Mouse (Mus musculus): ENCODE data around the gene Zar1.
"Not testable (repeated sequence)": the region's sequence is repeated elsewhere in the genome, so short reads cannot be mapped to it uniquely, and the experiment has no call there.

Gene Zar1

GRCm38 (mm10) chr5:72580970-72581332 is at the start of gene Zar1:
Gene Zar1 (minus strand): TSS chr5:72581254.
- DNase-seq: peak in 1 of 2 experiments; percentile 18

- DNase-seq: no peak
These were observed 49.0 kb upstream of the Zar1 start for GRCm38 (mm10) chr5:72630026-72630425.

- no peak for DNase-seq
These were observed 40.0 kb upstream of the Zar1 start for GRCm38 (mm10) chr5:72621022-72621421.

- no peak for DNase-seq
These were observed 36.4 kb upstream of the Zar1 start for GRCm38 (mm10) chr5:72617413-72617812.

GRCm38 (mm10) chr5:72603138-72603537 is 22.1 kb upstream of the Zar1 start:
- DNase-seq: no peak

GRCm38 (mm10) chr5:72601006-72601405 is 20.0 kb upstream of the Zar1 start:
- DNase-seq: peak; percentile 72 to 76

- DNase-seq: peak in 1 of 2 experiments; percentile 8
These were observed 6.2 kb upstream of the Zar1 start, which contains the start of gene Gm5868 for GRCm38 (mm10) chr5:72587192-72587681. Gene Gm5868 (minus strand): TSS chr5:72587551.

- DNase-seq: peak in 1 of 2 experiments; percentile 9
These were observed 5.7 kb upstream of the Zar1 start for GRCm38 (mm10) chr5:72586667-72587191.

GRCm38 (mm10) chr5:72586122-72586521 is 5.1 kb upstream of the Zar1 start:
- not testable (repeated sequence) for DNase-seq

- DNase-seq: peak; percentile 25 to 42
These were observed 725 bp downstream of the Zar1 start for GRCm38 (mm10) chr5:72580088-72580969.

GRCm38 (mm10) chr5:72579599-72579998 is 1.5 kb downstream of the Zar1 start:
- peak in 1 of 2 experiments; percentile 7 for DNase-seq

GRCm38 (mm10) chr5:72565621-72566020 is 15.4 kb downstream of the Zar1 start:
- no peak for DNase-seq

GRCm38 (mm10) chr5:72563183-72563582 is 17.9 kb downstream of the Zar1 start:
- DNase-seq: not testable (repeated sequence)

GRCm38 (mm10) chr5:72560976-72561628 is 20.0 kb downstream of the Zar1 start:
- DNase-seq: no peak

GRCm38 (mm10) chr5:72559544-72560049 is 21.5 kb downstream of the Zar1 start, which contains the start of gene Nfxl1:
Gene Nfxl1 (minus strand): TSS chr5:72559684.
- DNase-seq: peak; percentile 99

- peak in 1 of 2 experiments; percentile 75 for DNase-seq
These were observed 22.1 kb downstream of the Zar1 start for GRCm38 (mm10) chr5:72558716-72559526.

GRCm38 (mm10) chr5:72556245-72556644 is 24.8 kb downstream of the Zar1 start:
- DNase-seq: no peak

GRCm38 (mm10) chr5:72551209-72551608 is 29.8 kb downstream of the Zar1 start:
- DNase-seq: no peak

- no peak for DNase-seq
These were observed 52.2 kb downstream of the Zar1 start for GRCm38 (mm10) chr5:72528896-72529295.

All from kidney, postnatal 4 days (tissue).